In the genomic region with DNA sequence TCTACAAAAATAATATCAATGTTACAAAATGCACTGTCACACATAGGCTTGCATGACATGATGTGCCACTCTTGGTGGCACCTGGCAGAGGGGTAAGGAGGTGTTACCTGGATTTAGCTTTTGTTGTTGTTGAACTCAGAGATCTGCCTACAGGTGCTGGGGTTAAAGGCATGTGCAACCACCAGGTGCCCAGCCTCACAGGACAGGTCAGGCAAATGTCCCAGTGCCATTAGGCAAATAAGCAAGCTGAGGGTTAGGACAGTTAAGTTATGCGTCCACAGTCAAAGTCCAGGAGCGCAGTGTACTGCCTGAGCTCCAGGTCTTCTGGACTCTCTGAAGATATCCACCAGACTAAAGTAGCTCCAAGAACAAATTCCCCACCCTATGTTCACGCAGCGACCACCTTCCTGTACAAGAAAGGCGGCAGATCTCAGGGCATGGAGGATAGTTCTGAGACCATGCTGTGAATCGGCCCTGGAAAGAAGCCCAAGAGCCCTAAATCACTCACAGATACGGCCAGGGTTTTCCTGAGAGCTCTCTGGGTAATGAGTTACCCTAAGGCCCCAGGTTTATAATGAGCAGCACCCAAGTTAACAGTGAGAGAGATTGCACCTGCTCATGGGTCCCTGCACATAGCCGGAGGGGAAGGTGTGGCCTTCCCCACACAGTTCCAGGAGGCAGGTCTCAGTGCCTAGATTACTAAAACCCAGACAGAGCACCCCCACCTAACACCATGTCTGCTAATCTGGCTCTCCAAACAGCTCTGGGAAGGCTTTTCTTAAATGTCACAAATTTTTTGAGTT, we compare ENCODE assay signal across 19 mouse cellular contexts. TPM values are rescaled to one million over a fixed set of nuclear protein-coding genes. Genes with fewer than 3 reads are reported as not detected.
DNase-seq lines count a peak whose midpoint lies in the region; ATAC-seq and TF ChIP-seq lines count a peak whose summit lies in the region.
"Had no signal": no experiment of that assay in that cellular context is flagged by ENCODE, and none has a peak within 500 bp of the region (broad histone marks: within the 10 kb centered on the region; RNA-seq: fewer than 3 reads in every experiment).

No protein-coding gene starts in this region.

- no peaks in the 10 kb centered on the region for H3K9me3 ChIP-seq in hindbrain, embryonic 11.5 days (ENCODE audit: control insufficient read depth, low read length)
- H3K9me3 ChIP-seq: hindbrain, embryonic 12.5 days; limb, embryonic 13.5 days; megakaryocyte, embryonic 14.5 days had no signal

- H3K36me3 ChIP-seq in spleen, adult 2 months (ENCODE audit: control insufficient read depth, insufficient read depth, low read length): peaks cover 15% of the 10 kb centered on the region
- H3K36me3 ChIP-seq in hindbrain, embryonic 11.5 days (ENCODE audit: control insufficient read depth, insufficient read depth, low read length): no peaks in the 10 kb centered on the region

- 87% methylated on average over 8 of the region's 8 CpGs for WGBS in spleen, adult 2 months
- 87% methylated on average over 8 of the region's 8 CpGs for WGBS in hindbrain, embryonic 11.5 days

- DNase-seq in cerebellum, adult 9-10 months: peak; percentile 41
- DNase-seq in cerebellum, postnatal 14 days: no peak
- no peak for DNase-seq in spleen, adult 2 months (ENCODE audit: low read depth in 1 of 2, low spot score in 2 of 2)
- DNase-seq in spleen, postnatal 36 days (ENCODE audit: low spot score in 2 of 2): no peak
- peak; percentile 53 for DNase-seq in kidney, postnatal 14 days
- no peak for DNase-seq in lung, postnatal 25 days (ENCODE audit: low spot score)
- DNase-seq in adrenal gland, postnatal 25 days: no peak
- no peak for DNase-seq in hindbrain, embryonic 11.5 days (ENCODE audit: low spot score)
- DNase-seq: adrenal gland, postnatal 14 days; cerebellum, adult 9-11 months; gastrocnemius, adult 2 months; heart, adult 2 months; retina, postnatal 1 day had no signal

- TF ChIP-seq POLR2A in spleen, adult 2 months (IDR thresholded peaks at IDR 0.05; ENCODE audit: low read depth, low read length): no peak

- no peaks in the 10 kb centered on the region for H3K27me3 ChIP-seq in spleen, adult 2 months (ENCODE audit: control insufficient read depth, insufficient read depth, low read length)
- H3K27me3 ChIP-seq in hindbrain, embryonic 11.5 days (ENCODE audit: control insufficient read depth, insufficient read depth, low read length): no peaks in the 10 kb centered on the region
- H3K27me3 ChIP-seq: hindbrain, embryonic 12.5 days; limb, embryonic 13.5 days had no signal

- no peak overlapping the region for H3K4me3 ChIP-seq in spleen, adult 2 months (ENCODE audit: extremely low read depth, insufficient read depth, insufficient read length)
- no peak overlapping the region for H3K4me3 ChIP-seq in hindbrain, embryonic 11.5 days (ENCODE audit: low read depth, low read length)
- H3K4me3 ChIP-seq: gastrocnemius, adult 2 months; heart, adult 2 months; hindbrain, embryonic 12.5 days; limb, embryonic 13.5 days; megakaryocyte, embryonic 14.5 days had no signal

- TF ChIP-seq CTCF in spleen, adult 2 months (IDR thresholded peaks at IDR 0.05; ENCODE audit: extremely low read depth, insufficient read depth, insufficient read length, insufficient replicate concordance): no peak

- 0 out of 2 replicates have a peak overlapping the region, but pooled peaks have one; percentile 52 for H3K27ac ChIP-seq in spleen, adult 2 months (ENCODE audit: insufficient read depth, low read length)
- H3K27ac ChIP-seq in hindbrain, embryonic 11.5 days (ENCODE audit: low read depth, low read length): no peak overlapping the region
- H3K27ac ChIP-seq: gastrocnemius, adult 2 months; heart, adult 2 months; hindbrain, embryonic 12.5 days; limb, embryonic 13.5 days had no signal

- no peak overlapping the region for H3K9ac ChIP-seq in hindbrain, embryonic 11.5 days (ENCODE audit: low read depth, low read length)
- H3K9ac ChIP-seq: hindbrain, embryonic 12.5 days; limb, embryonic 13.5 days had no signal

- no peak overlapping the region for H3K4me2 ChIP-seq in hindbrain, embryonic 11.5 days (replicated peaks; ENCODE audit: low read depth, low read length)
- H3K4me2 ChIP-seq: hindbrain, embryonic 12.5 days; limb, embryonic 13.5 days had no signal

- no peak for ATAC-seq in hindbrain, embryonic 11.5 days (ENCODE audit: low FRiP score)
- ATAC-seq: inflammation-experienced regulatory T-cells, adult 6 months; lung, postnatal 0 days; midbrain, embryonic 16.5 days had no signal

- peaks cover 23% of the 10 kb centered on the region; the same call in 1 of the 2 replicates for H3K4me1 ChIP-seq in spleen, adult 2 months (ENCODE audit: control insufficient read depth, insufficient read depth, insufficient read length)
- no peaks in the 10 kb centered on the region for H3K4me1 ChIP-seq in hindbrain, embryonic 11.5 days (replicated peaks; ENCODE audit: control insufficient read depth, insufficient read depth, low read length)

RNA-seq across cellular contexts. Expression of gene Stard5, which starts 6.2 kb away (rescaled TPM):
- polyA plus RNA-seq in spleen, adult 2 months (2012; rRNA removed): 15.6 and 18.4 TPM in 2 replicates
- total RNA-seq in adrenal gland, postnatal 25 days (2021): 38.3 and 41.9 TPM in 2 replicates
- 12.5 and 13.4 TPM in 2 replicates for polyA plus RNA-seq in hindbrain, embryonic 11.5 days (2014; fragmentation: Nextera tagmentation; extraction: Ambion mirVana)

RNA-seq across cellular contexts. Expression of gene Tmc3, which starts 53.3 kb away (rescaled TPM):
- polyA plus RNA-seq in spleen, adult 2 months (2012; rRNA removed): 0.74 and 0.77 TPM in 2 replicates
- total RNA-seq in adrenal gland, postnatal 25 days (2021): 0.27 TPM in 1 of 2 replicates, not detected in the other
- 0.93 and 1.5 TPM in 2 replicates for polyA plus RNA-seq in hindbrain, embryonic 11.5 days (2014; fragmentation: Nextera tagmentation; extraction: Ambion mirVana)
- total RNA-seq: gastrocnemius, adult 2 months had no signal

Comparison
In these comparisons a context has a peak if more than half of its experiments do, and no peak if none do; other contexts are left out.
1. DNase-seq: peak in cerebellum, adult 9-10 months (single experiment) and kidney, postnatal 14 days (single experiment); none in cerebellum, postnatal 14 days (0 of 2), spleen, adult 2 months (0 of 2), spleen, postnatal 36 days (0 of 2), lung, postnatal 25 days (single experiment), adrenal gland, postnatal 25 days (single experiment) and hindbrain, embryonic 11.5 days (single experiment).